Mouse (Mus musculus) hindbrain, embryonic 12.5 days (tissue): ENCODE measurements at regions not wholly inside any gene's neighbourhood (a gene's known extent, or its start where the extent isn't known, plus 50 kb on each side); places are given as distances from the start of the nearest gene placed in this dataset.

Source experiments
- ATAC-seq: fragments of 200-750 bp; cut with Nextera tagmentation; 2 replicates; pipeline ENCODE4 v1.8.0; 2017; ENCODE audit warnings: moderate TSS enrichment; ENCODE audit not compliant: low FRiP score
- H3K27ac ChIP-seq: fragments of 300-500 bp; sonication (generic); 2 replicates; pipeline ENCODE4 v1.5.1; 2016; ENCODE audit warnings: mild to moderate bottlenecking
- H3K27me3 ChIP-seq: fragments of 300-500 bp; sonication (generic); 2 replicates; pipeline ENCODE4 v1.6.1; 2016; ENCODE audit warnings: mild to moderate bottlenecking
- H3K36me3 ChIP-seq: fragments of 300-500 bp; sonication (generic); 2 replicates; pipeline ENCODE4 v1.6.1; 2016; ENCODE audit warnings: mild to moderate bottlenecking
- H3K4me1 ChIP-seq: fragments of 300-500 bp; sonication (generic); 2 replicates; pipeline ENCODE4 v1.6.1; 2016
- H3K4me2 ChIP-seq: fragments of 300-500 bp; sonication (generic); replicated peaks from 2 replicates; pipeline ENCODE4 v1.6.1; 2016; ENCODE audit warnings: mild to moderate bottlenecking
- H3K4me3 ChIP-seq: fragments of 300-500 bp; sonication (generic); 2 replicates; pipeline ENCODE4 v1.5.1; 2016; ENCODE audit warnings: mild to moderate bottlenecking
- H3K9ac ChIP-seq: fragments of 300-500 bp; sonication (generic); 2 replicates; pipeline ENCODE4 v1.6.1; 2016; ENCODE audit warnings: mild to moderate bottlenecking, moderate library complexity
- H3K9me3 ChIP-seq: fragments of 300-500 bp; sonication (generic); replicated peaks from 2 replicates; pipeline ENCODE4 v1.6.1; 2016; ENCODE audit warnings: mild to moderate bottlenecking
- WGBS: fragments of 180-500 bp; shearing (Covaris S2); methylation state at CpG from one replicate; pipeline ENCODE4 v1.1.7; 2016; 5-methylcytosine and 5-hydroxymethylcytosine counted together

GRCm38 (mm10) chr19:21214253-21214652 is 57.8 kb upstream of the Zfand5 start:
- H3K27me3 ChIP-seq = no peaks in the 10 kb centered on the region
- H3K9me3 ChIP-seq = no peaks in the 10 kb centered on the region
- H3K4me2 ChIP-seq = no peak overlapping the region
- WGBS = 95% methylated on average over 4 of the region's 4 CpGs
- H3K4me1 ChIP-seq = no peaks in the 10 kb centered on the region
- no peak overlapping the region for H3K27ac ChIP-seq
- no peak for ATAC-seq
- no peak overlapping the region for H3K4me3 ChIP-seq
- no peaks in the 10 kb centered on the region for H3K36me3 ChIP-seq
- H3K9ac ChIP-seq = no peak overlapping the region

GRCm38 (mm10) chr19:21193461-21193860 is 78.6 kb upstream of the Zfand5 start:
- no peak for ATAC-seq
- Histone ChIP-seq H3K4me3 (no peak overlapping the region), H3K4me2 (no peak overlapping the region), H3K27ac (no peak overlapping the region), H3K4me1 (no peaks in the 10 kb centered on the region), H3K9ac (no peak overlapping the region), H3K36me3 (no peaks in the 10 kb centered on the region), H3K27me3 (no peaks in the 10 kb centered on the region), H3K9me3 (no peaks in the 10 kb centered on the region)
- WGBS = 61% methylated on average over 10 of the region's 10 CpGs

GRCm38 (mm10) chr19:21192576-21192975 is 79.5 kb upstream of the Zfand5 start:
- no peaks in the 10 kb centered on the region for H3K9me3 ChIP-seq
- no peak overlapping the region for H3K4me3 ChIP-seq
- H3K9ac ChIP-seq = no peak overlapping the region
- WGBS = 83% methylated on average over 6 of the region's 6 CpGs
- no peaks in the 10 kb centered on the region for H3K4me1 ChIP-seq
- no peak overlapping the region for H3K4me2 ChIP-seq
- H3K36me3 ChIP-seq = no peaks in the 10 kb centered on the region
- H3K27me3 ChIP-seq = no peaks in the 10 kb centered on the region
- no peak for ATAC-seq
- H3K27ac ChIP-seq = no peak overlapping the region

- no peaks in the 10 kb centered on the region for H3K27me3 ChIP-seq
- H3K4me2 ChIP-seq = no peak overlapping the region
- no peak for ATAC-seq
- H3K9me3 ChIP-seq = no peaks in the 10 kb centered on the region
- H3K9ac ChIP-seq = no peak overlapping the region
- H3K4me3 ChIP-seq = no peak overlapping the region
- WGBS = 80% methylated on average over 4 of the region's 4 CpGs
- H3K36me3 ChIP-seq = no peaks in the 10 kb centered on the region
- H3K4me1 ChIP-seq = no peaks in the 10 kb centered on the region
- H3K27ac ChIP-seq = no peak overlapping the region
Observed at GRCm38 (mm10) chr19:21189216-21189615, 82.9 kb upstream of the Zfand5 start.

GRCm38 (mm10) chr19:21186656-21187055 is 85.4 kb upstream of the Zfand5 start:
- Histone ChIP-seq H3K27ac (no peak overlapping the region), H3K4me3 (no peak overlapping the region), H3K9me3 (no peaks in the 10 kb centered on the region), H3K4me2 (no peak overlapping the region), H3K36me3 (no peaks in the 10 kb centered on the region), H3K4me1 (no peaks in the 10 kb centered on the region), H3K9ac (no peak overlapping the region), H3K27me3 (no peaks in the 10 kb centered on the region)
- ATAC-seq = no peak
- WGBS = 87% methylated on average over 1 of the region's 1 CpGs

GRCm38 (mm10) chr19:21186016-21186415 is 86.1 kb upstream of the Zfand5 start:
- no peak overlapping the region for H3K4me2 ChIP-seq
- no peaks in the 10 kb centered on the region for H3K4me1 ChIP-seq
- no peak overlapping the region for H3K9ac ChIP-seq
- H3K27ac ChIP-seq = no peak overlapping the region
- H3K36me3 ChIP-seq = no peaks in the 10 kb centered on the region
- no peaks in the 10 kb centered on the region; the same call in 1 of the 2 replicates for H3K9me3 ChIP-seq
- no peak overlapping the region for H3K4me3 ChIP-seq
- no peaks in the 10 kb centered on the region for H3K27me3 ChIP-seq
- no peak for ATAC-seq
- WGBS = 86% methylated on average over 1 of the region's 1 CpGs

GRCm38 (mm10) chr19:21183028-21183427 is 89.0 kb upstream of the Zfand5 start:
- no peak for ATAC-seq
- H3K36me3 ChIP-seq = no peaks in the 10 kb centered on the region
- H3K4me2 ChIP-seq = no peak overlapping the region
- H3K9ac ChIP-seq = no peak overlapping the region
- no peak overlapping the region for H3K27ac ChIP-seq
- no peaks in the 10 kb centered on the region for H3K27me3 ChIP-seq
- 67% methylated on average over 4 of the region's 4 CpGs for WGBS
- no peaks in the 10 kb centered on the region for H3K4me1 ChIP-seq
- no peak overlapping the region for H3K4me3 ChIP-seq
- H3K9me3 ChIP-seq = no peaks in the 10 kb centered on the region; the same call in 1 of the 2 replicates

GRCm38 (mm10) chr19:21179886-21180285 is 92.2 kb upstream of the Zfand5 start:
- 82% methylated on average over 1 of the region's 1 CpGs for WGBS
- no peaks in the 10 kb centered on the region for H3K36me3 ChIP-seq
- H3K4me2 ChIP-seq = no peak overlapping the region
- H3K27ac ChIP-seq = no peak overlapping the region
- H3K9me3 ChIP-seq = no peaks in the 10 kb centered on the region; the same call in 1 of the 2 replicates
- no peak overlapping the region for H3K9ac ChIP-seq
- ATAC-seq = no peak
- H3K4me3 ChIP-seq = no peak overlapping the region
- H3K27me3 ChIP-seq = no peaks in the 10 kb centered on the region
- H3K4me1 ChIP-seq = peaks cover 5% of the 10 kb centered on the region; the same call in 1 of the 2 replicates

- no peak overlapping the region for H3K4me2 ChIP-seq
- no peak overlapping the region for H3K27ac ChIP-seq
- no peak overlapping the region for H3K9ac ChIP-seq
- H3K36me3 ChIP-seq = no peaks in the 10 kb centered on the region
- WGBS = 75% methylated on average over 3 of the region's 3 CpGs
- H3K4me1 ChIP-seq = peaks cover 9% of the 10 kb centered on the region; the same call in 1 of the 2 replicates
- H3K4me3 ChIP-seq = no peak overlapping the region
- 0 out of 2 replicates have a peak, but pooled peaks have one; percentile 13 for ATAC-seq
- no peaks in the 10 kb centered on the region for H3K9me3 ChIP-seq
- no peaks in the 10 kb centered on the region for H3K27me3 ChIP-seq
Observed at GRCm38 (mm10) chr19:21175426-21175831, 96.6 kb upstream of the Zfand5 start.

- H3K27ac ChIP-seq = no peak overlapping the region
- no peak overlapping the region for H3K4me2 ChIP-seq
- no peaks in the 10 kb centered on the region for H3K36me3 ChIP-seq
- peaks cover 9% of the 10 kb centered on the region; the same call in 1 of the 2 replicates for H3K4me1 ChIP-seq
- 38% methylated on average over 5 of the region's 5 CpGs for WGBS
- ATAC-seq = peak; percentile 40; the same call in 1 of the 2 replicates
- no peaks in the 10 kb centered on the region for H3K9me3 ChIP-seq
- H3K27me3 ChIP-seq = no peaks in the 10 kb centered on the region
- H3K4me3 ChIP-seq = no peak overlapping the region
- H3K9ac ChIP-seq = no peak overlapping the region
Observed at GRCm38 (mm10) chr19:21174636-21175035, 97.4 kb upstream of the Zfand5 start.

GRCm38 (mm10) chr19:21173896-21174483 is 98.1 kb upstream of the Zfand5 start:
- Histone ChIP-seq H3K9ac (no peak overlapping the region), H3K27ac (no peak overlapping the region)
- no peak for ATAC-seq

GRCm38 (mm10) chr19:21171191-21171590 is 100.9 kb upstream of the Zfand5 start:
- H3K4me2 ChIP-seq = no peak overlapping the region
- no peaks in the 10 kb centered on the region for H3K27me3 ChIP-seq
- peaks cover 26% of the 10 kb centered on the region for H3K4me1 ChIP-seq
- no peak overlapping the region for H3K27ac ChIP-seq
- no peaks in the 10 kb centered on the region for H3K36me3 ChIP-seq
- ATAC-seq = no peak
- no peaks in the 10 kb centered on the region for H3K9me3 ChIP-seq
- no peak overlapping the region for H3K9ac ChIP-seq
- H3K4me3 ChIP-seq = no peak overlapping the region
- WGBS = 58% methylated on average over 2 of the region's 2 CpGs

More at GRCm38 (mm10) chr19:21173896-21174483, 98.1 kb upstream of the Zfand5 start:
- WGBS = 66% methylated on average over 5 of the region's 5 CpGs
- H3K27me3 ChIP-seq = no peaks in the 10 kb centered on the region
- H3K36me3 ChIP-seq = no peaks in the 10 kb centered on the region
- no peaks in the 10 kb centered on the region for H3K9me3 ChIP-seq
- H3K4me3 ChIP-seq = no peak overlapping the region
- no peak overlapping the region for H3K4me2 ChIP-seq
- peaks cover 9% of the 10 kb centered on the region; the same call in 1 of the 2 replicates for H3K4me1 ChIP-seq

GRCm38 (mm10) chr19:21170785-21171184 is 101.3 kb upstream of the Zfand5 start:
- no peaks in the 10 kb centered on the region for H3K9me3 ChIP-seq
- H3K4me1 ChIP-seq = peaks cover 30% of the 10 kb centered on the region
- H3K4me3 ChIP-seq = no peak overlapping the region
- no peak overlapping the region for H3K4me2 ChIP-seq
- H3K9ac ChIP-seq = no peak overlapping the region
- no peaks in the 10 kb centered on the region for H3K36me3 ChIP-seq
- H3K27ac ChIP-seq = no peak overlapping the region
- 67% methylated on average over 2 of the region's 2 CpGs for WGBS
- H3K27me3 ChIP-seq = no peaks in the 10 kb centered on the region
- ATAC-seq = no peak
